Mouse (Mus musculus): Measurements from ENCODE around the gene Cacna2d4. TPM values are rescaled to one million over a fixed set of nuclear protein-coding genes. Genes with fewer than 3 reads are reported as not detected.

Gene Cacna2d4
- polyA plus RNA-seq, 1 experiment from 2014 or later, result 0.11 TPM

DNA sequence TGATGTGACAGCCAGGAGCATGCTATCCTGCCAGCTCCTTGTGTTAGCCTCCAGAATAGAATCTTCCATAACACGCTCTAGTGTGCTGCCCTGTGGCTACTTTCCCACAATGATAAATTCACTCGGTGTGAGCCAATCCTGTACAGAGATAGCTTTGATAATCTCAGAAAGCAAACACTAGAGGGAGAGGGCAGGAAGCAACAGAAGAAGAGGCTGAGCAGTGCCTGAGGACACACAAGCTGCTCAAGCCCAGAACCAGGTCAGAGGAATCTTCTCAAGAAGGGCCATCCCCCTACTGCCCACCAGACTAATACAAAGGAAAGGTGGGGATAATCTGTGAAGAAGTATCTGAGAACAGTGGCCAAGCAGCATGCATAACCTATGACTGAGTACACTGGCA, 131.1 kb downstream of the Cacna2d4 start:
- no peak overlapping the region for H3K4me3 ChIP-seq (replicated peaks)
- no peak overlapping the region for H3K4me2 ChIP-seq (replicated peaks)
- H3K4me1 ChIP-seq, result no peaks in the 10 kb centered on the region
- H3K36me3 ChIP-seq, result peaks cover 31% of the 10 kb centered on the region
- H3K9ac ChIP-seq, result no peak overlapping the region
- H3K9me3 ChIP-seq (replicated peaks), result no peaks in the 10 kb centered on the region
- no peak for ATAC-seq (ENCODE audit: insufficient number of reproducible peaks, low FRiP score, low TSS enrichment, low read depth)
- 83% methylated on average over 2 of the region's 2 CpGs for WGBS
- H3K27ac ChIP-seq (replicated peaks), result no peak overlapping the region
- no peaks in the 10 kb centered on the region for H3K27me3 ChIP-seq

DNA sequence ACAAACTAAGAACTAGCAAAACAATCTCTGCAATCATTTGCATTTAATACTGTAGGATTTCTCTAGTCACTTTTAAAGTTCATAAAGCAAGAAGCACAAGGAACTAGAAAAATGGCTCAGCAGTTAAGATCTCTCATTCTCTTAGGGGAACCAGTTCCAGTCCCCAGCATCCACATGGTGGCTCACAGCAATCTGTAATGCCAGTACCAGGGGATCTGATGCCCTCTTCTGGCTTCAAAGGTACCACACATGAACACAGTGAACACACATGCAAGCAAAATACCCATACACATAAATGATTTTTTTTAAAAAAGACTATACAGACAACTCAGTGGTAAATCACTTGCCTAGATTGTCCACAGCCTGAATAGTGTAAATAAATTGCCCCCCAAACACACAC, 135.3 kb downstream of the Cacna2d4 start:
- H3K4me1 ChIP-seq, result no peaks in the 10 kb centered on the region
- no peak overlapping the region for H3K27ac ChIP-seq (replicated peaks)
- H3K27me3 ChIP-seq, result no peaks in the 10 kb centered on the region
- ATAC-seq (ENCODE audit: insufficient number of reproducible peaks, low FRiP score, low TSS enrichment, low read depth), result no peak
- H3K9me3 ChIP-seq (replicated peaks), result no peaks in the 10 kb centered on the region
- H3K9ac ChIP-seq, result no peak overlapping the region
- no peak overlapping the region for H3K4me2 ChIP-seq (replicated peaks)
- peaks cover 6% of the 10 kb centered on the region; the same call in 1 of the 2 replicates for H3K36me3 ChIP-seq
- H3K4me3 ChIP-seq (replicated peaks), result no peak overlapping the region

DNA sequence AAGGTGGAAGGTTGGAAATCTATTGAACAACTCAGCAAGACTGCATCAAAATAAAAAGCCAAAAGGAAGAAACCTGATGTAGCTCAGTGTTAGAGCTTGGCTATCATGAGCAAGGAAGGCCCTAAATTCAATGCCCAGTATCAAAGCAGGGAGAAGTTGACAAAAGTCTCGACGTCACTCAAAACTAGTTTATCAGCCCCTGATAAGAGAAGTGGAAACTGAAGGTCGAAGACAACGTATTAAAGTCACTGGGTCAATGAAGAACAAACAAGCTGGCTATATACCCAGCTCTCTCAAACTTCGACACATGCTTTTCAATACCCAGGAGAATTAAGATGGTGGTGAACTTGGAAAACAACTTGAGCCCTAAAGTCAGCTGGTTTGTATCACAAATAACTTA, 135.9 kb downstream of the Cacna2d4 start:
- ATAC-seq (ENCODE audit: insufficient number of reproducible peaks, low FRiP score, low TSS enrichment, low read depth), result no peak
- Histone ChIP-seq H3K4me3 (replicated peaks) (no peak overlapping the region), H3K27ac (replicated peaks) (no peak overlapping the region), H3K27me3 (no peaks in the 10 kb centered on the region), H3K36me3 (peaks cover 4% of the 10 kb centered on the region; the same call in 1 of the 2 replicates), H3K9ac (no peak overlapping the region), H3K4me2 (replicated peaks) (no peak overlapping the region), H3K4me1 (no peaks in the 10 kb centered on the region), H3K9me3 (replicated peaks) (no peaks in the 10 kb centered on the region)
- 81% methylated on average over 5 of the region's 5 CpGs for WGBS

DNA sequence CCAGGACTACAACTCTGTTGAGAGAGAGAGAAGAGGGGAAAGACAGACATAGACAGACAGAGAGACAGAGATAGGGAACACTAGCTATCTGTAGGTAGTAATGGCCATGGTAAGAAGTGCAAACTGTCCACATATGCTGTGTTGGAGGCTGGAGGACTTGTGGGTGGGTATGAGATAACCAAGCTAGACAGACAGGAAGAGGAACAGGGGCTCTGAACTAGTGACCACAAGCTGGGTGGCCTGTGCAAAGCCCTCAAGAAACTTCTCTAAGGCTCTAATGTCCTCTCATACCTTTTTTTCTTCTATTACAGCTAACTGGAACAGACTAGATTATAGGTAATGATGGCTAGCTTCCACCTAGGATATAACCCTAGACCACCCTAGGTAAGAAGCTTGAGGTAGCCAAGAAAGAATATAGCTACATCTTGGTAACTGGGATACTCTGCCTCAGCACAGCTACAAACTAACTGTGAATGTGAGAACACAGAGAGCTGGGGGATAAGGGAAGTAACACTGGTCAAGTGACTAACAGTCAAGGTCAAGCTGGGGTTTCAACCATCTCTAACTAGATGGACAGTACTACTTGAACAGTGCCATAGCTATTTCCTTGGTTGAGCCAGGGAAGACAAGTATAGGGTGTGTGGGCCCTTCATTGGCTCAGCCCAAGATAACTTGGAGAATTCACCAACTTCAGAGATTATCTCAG, 136.8 kb downstream of the Cacna2d4 start:
- Histone ChIP-seq H3K9ac (no peak overlapping the region), H3K9me3 (replicated peaks) (no peaks in the 10 kb centered on the region), H3K4me1 (no peaks in the 10 kb centered on the region), H3K27ac (replicated peaks) (no peak overlapping the region), H3K36me3 (no peaks in the 10 kb centered on the region), H3K4me2 (replicated peaks) (no peak overlapping the region), H3K4me3 (replicated peaks) (no peak overlapping the region), H3K27me3 (no peaks in the 10 kb centered on the region)
- ATAC-seq (ENCODE audit: insufficient number of reproducible peaks, low FRiP score, low TSS enrichment, low read depth), result no peak

DNA sequence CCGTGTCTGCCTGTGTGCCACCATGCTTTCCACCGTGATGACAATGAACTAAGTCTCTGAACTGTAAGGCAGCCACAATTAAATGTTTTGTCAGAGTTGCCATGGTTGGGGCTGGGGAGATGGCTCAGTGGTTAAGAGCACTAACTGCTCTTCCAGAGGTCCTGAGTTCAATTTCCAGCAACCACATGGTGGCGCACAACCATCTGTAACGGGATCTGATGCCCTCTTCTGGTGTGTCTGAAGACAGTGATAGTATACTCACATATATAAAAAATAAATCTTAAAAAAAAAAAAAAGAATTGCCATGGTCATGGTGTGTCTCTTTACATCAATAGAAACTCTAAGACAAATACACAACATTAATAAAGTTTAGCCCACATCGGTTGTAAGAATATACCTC, 138.7 kb downstream of the Cacna2d4 start:
- no peak for ATAC-seq (ENCODE audit: insufficient number of reproducible peaks, low FRiP score, low TSS enrichment, low read depth)
- Histone ChIP-seq H3K27ac (replicated peaks) (no peak overlapping the region), H3K4me3 (replicated peaks) (no peak overlapping the region), H3K9ac (no peak overlapping the region), H3K9me3 (replicated peaks) (no peaks in the 10 kb centered on the region), H3K27me3 (no peaks in the 10 kb centered on the region), H3K36me3 (no peaks in the 10 kb centered on the region), H3K4me2 (replicated peaks) (no peak overlapping the region), H3K4me1 (no peaks in the 10 kb centered on the region)
- 78% methylated on average over 5 of the region's 5 CpGs for WGBS

DNA sequence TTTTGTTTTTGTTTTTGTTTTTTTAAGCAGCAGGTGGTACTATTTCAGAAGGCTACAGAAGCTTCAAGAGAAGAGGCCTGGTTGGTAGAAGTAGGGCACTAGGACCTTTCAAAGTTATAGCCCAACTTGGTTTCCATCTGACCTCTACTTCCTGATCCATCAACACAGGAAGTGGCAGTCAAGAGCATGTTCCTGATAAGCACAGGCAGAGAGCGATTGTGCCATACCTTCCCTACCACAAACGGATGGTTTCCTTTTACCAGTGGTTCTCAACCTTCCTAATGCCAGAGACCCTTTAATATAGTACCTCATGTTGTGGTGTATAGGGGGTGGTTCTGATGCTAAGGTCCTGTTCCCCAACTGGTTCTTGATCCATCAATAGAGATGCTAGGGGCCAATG, 141.3 kb downstream of the Cacna2d4 start:
- H3K36me3 ChIP-seq, result no peaks in the 10 kb centered on the region
- H3K9ac ChIP-seq, result no peak overlapping the region
- WGBS, result 66% methylated on average over 2 of the region's 2 CpGs
- H3K4me2 ChIP-seq (replicated peaks), result no peak overlapping the region
- no peaks in the 10 kb centered on the region for H3K27me3 ChIP-seq
- no peak overlapping the region for H3K27ac ChIP-seq (replicated peaks)
- H3K4me3 ChIP-seq (replicated peaks), result no peak overlapping the region
- H3K4me1 ChIP-seq, result no peaks in the 10 kb centered on the region
- no peak for ATAC-seq (ENCODE audit: insufficient number of reproducible peaks, low FRiP score, low TSS enrichment, low read depth)
- no peaks in the 10 kb centered on the region for H3K9me3 ChIP-seq (replicated peaks)

DNA sequence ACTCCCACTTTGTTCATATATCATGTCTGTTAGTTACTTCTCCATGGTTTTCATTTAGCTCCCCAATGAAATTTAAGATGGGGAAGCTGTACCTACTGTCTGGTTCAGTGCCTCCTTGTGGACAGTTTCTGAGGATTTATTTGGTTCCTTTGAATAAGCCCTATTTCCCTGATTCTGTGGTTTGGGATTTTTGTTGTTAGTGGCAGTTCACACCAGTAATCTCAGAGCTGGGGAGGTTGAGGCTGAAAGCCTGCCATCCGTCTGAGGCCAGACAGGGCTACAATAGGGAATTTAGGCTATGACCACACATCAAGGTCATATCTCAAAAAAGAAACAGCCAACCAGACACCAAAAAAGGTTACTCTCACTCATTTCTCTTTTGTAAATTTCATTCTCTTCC, 142.3 kb downstream of the Cacna2d4 start:
- Histone ChIP-seq H3K4me1 (no peaks in the 10 kb centered on the region), H3K27me3 (no peaks in the 10 kb centered on the region), H3K4me3 (replicated peaks) (no peak overlapping the region), H3K9me3 (replicated peaks) (no peaks in the 10 kb centered on the region), H3K9ac (no peak overlapping the region), H3K27ac (replicated peaks) (no peak overlapping the region), H3K36me3 (no peaks in the 10 kb centered on the region), H3K4me2 (replicated peaks) (no peak overlapping the region)
- WGBS, result 85% methylated on average over 1 of the region's 1 CpGs
- no peak for ATAC-seq (ENCODE audit: insufficient number of reproducible peaks, low FRiP score, low TSS enrichment, low read depth)

DNA sequence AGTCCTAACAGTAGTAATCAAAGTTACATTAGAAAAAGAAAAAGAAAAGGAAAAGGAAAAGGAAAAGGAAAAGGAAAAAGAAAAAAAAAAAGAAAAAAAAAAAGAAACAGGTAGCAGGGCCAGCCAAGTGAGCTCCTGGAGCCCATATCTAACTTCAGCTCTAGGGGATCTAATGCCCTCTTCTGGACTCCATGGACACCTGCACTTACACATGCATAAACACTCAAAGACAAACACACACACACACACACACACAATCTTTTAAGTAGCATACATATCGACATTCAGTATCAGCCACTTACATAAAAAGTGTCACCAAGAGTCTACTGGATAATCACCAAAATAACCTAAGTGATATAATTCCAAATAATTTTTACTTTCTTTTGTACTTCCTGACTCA, 149.3 kb downstream of the Cacna2d4 start:
- WGBS, result 100% methylated on average over 1 of the region's 1 CpGs
- no peak overlapping the region for H3K9ac ChIP-seq
- no peak overlapping the region for H3K4me3 ChIP-seq (replicated peaks)
- no peaks in the 10 kb centered on the region for H3K27me3 ChIP-seq
- H3K27ac ChIP-seq (replicated peaks), result no peak overlapping the region
- peaks cover 14% of the 10 kb centered on the region for H3K4me1 ChIP-seq
- no peak overlapping the region for H3K4me2 ChIP-seq (replicated peaks)
- H3K36me3 ChIP-seq, result no peaks in the 10 kb centered on the region
- no peaks in the 10 kb centered on the region for H3K9me3 ChIP-seq (replicated peaks)
- no peak for ATAC-seq (ENCODE audit: insufficient number of reproducible peaks, low FRiP score, low TSS enrichment, low read depth)

DNA sequence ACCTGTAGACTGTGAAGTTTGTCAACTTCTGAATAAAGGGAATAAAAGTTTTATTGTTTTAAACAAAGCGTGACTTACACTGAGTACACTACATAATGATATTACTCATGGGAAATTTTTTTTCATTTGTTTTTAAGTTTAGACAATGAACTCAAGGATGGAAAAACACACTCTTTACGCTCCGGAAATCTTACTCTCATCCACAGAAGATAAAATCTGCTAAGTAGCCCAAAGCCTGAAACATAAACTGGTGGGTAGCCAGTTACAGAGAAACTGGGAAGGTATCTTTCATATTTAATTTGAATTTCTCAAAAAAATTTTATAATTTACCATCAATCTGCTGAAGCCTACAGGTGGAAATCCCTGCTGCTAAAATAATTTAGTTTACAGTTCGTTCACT, 150.1 kb downstream of the Cacna2d4 start:
- no peak overlapping the region for H3K4me3 ChIP-seq (replicated peaks)
- peaks cover 14% of the 10 kb centered on the region for H3K4me1 ChIP-seq
- ATAC-seq (ENCODE audit: insufficient number of reproducible peaks, low FRiP score, low TSS enrichment, low read depth), result no peak
- H3K36me3 ChIP-seq, result no peaks in the 10 kb centered on the region
- no peaks in the 10 kb centered on the region for H3K9me3 ChIP-seq (replicated peaks)
- H3K4me2 ChIP-seq (replicated peaks), result no peak overlapping the region
- H3K9ac ChIP-seq, result no peak overlapping the region
- no peaks in the 10 kb centered on the region for H3K27me3 ChIP-seq
- WGBS, result 76% methylated on average over 4 of the region's 4 CpGs
- no peak overlapping the region for H3K27ac ChIP-seq (replicated peaks)

DNA sequence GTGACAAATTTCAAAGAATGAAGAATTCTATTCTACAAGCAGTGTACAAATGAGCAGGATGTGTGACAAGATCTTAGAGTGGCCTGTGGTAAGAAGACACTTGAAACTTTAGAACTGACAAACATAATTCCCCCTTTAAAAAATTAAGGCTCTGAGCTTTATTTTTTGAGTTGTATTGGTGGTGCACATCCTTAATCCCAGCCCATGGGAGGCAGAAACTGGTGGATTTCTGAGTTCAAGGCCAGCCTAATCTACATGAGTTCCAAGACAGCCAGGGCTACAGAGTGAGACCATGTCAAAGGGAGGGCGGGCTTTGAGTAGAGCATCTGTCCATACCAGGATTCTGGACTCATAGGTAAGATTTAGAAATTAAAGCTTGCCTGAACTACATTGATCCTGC, 150.5 kb downstream of the Cacna2d4 start:
- peak overlapping the region; percentile 65; the same call in 1 of the 2 replicates for H3K4me2 ChIP-seq (replicated peaks)
- H3K36me3 ChIP-seq, result no peaks in the 10 kb centered on the region
- WGBS, result 81% methylated on average over 1 of the region's 1 CpGs
- H3K9ac ChIP-seq, result no peak overlapping the region
- ATAC-seq (ENCODE audit: insufficient number of reproducible peaks, low FRiP score, low TSS enrichment, low read depth), result no peak
- peaks cover 14% of the 10 kb centered on the region for H3K4me1 ChIP-seq
- H3K27ac ChIP-seq (replicated peaks), result no peak overlapping the region
- no peaks in the 10 kb centered on the region for H3K9me3 ChIP-seq (replicated peaks)
- H3K27me3 ChIP-seq, result no peaks in the 10 kb centered on the region
- H3K4me3 ChIP-seq (replicated peaks), result 0 out of 2 replicates have a peak overlapping the region, but pooled peaks have one; percentile 82

DNA sequence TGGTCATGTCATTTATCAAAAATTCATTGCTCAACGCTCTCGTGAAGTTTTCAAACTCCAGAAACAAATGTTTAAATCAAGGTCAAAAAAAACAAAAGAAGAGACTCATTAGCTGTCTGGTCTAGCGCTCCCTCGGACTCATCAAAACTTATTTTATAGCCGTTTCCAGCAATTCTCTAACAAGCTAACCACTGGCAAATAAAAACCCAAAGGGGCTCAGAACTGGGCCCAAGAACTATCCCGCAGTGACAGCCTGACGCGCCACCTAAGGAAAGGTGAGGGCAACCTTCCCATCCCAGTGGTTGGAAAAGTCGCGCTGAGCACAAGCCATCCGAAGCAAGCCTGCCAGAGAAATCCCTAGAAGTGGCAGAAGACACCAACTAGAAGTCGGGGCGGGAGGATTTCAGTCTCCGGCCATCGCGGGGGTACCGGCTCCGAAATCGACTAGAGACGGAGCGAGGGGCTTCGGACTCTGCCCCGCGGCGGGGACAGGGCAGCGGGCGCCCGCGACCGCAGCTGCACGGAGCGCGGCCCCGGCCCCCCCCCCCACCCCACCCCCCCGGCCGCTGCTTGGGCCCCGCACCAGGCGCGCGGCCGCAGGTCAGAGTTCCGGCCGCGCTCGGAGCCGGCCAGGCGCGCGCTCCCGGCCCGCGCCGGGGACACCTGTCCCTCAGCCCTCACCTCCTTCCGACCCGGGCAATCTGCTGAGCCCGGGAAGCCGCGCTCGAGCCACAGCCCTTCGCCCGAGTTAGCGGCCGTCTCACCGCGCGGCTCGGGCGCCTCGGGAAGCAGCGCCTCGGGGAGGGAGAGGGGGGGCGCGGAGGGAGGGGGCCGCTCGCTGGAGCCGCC, 151.7 kb downstream of the Cacna2d4 start:
- H3K36me3 ChIP-seq, result no peaks in the 10 kb centered on the region
- WGBS, result under 1% methylated on average over 41 of the region's 76 CpGs
- H3K27me3 ChIP-seq, result no peaks in the 10 kb centered on the region
- peak; percentile 81 for ATAC-seq (ENCODE audit: insufficient number of reproducible peaks, low FRiP score, low TSS enrichment, low read depth)
- peak overlapping the region; percentile 65 for H3K4me2 ChIP-seq (replicated peaks)
- no peaks in the 10 kb centered on the region for H3K9me3 ChIP-seq (replicated peaks)
- H3K9ac ChIP-seq, result peak overlapping the region; percentile 73
- H3K4me1 ChIP-seq, result peaks cover 14% of the 10 kb centered on the region
- peak overlapping the region; percentile 82 for H3K4me3 ChIP-seq (replicated peaks)
- peak overlapping the region; percentile 84 for H3K27ac ChIP-seq (replicated peaks)

Data from embryonic facial prominence, embryonic 15.5 days (tissue).